Mouse (Mus musculus): ENCODE measurements around the gene Kcnv2. TPM values are rescaled to one million over a fixed set of nuclear protein-coding genes. Genes with fewer than 3 reads are reported as not detected.

The Kcnv2 gene
- polyA plus RNA-seq, 2 experiments from 2014 or later = 0.08 TPM; not detected in 1

GRCm38 (mm10) chr19:27366113-27366746 lies 43.8 kb downstream of the Kcnv2 start:
- no peak for ATAC-seq

- no peak for ATAC-seq
These were observed 47.2 kb downstream of the Kcnv2 start for GRCm38 (mm10) chr19:27369461-27370135.

GRCm38 (mm10) chr19:27370174-27370573 lies 47.8 kb downstream of the Kcnv2 start:
- no peak for ATAC-seq

GRCm38 (mm10) chr19:27370784-27371183 lies 48.4 kb downstream of the Kcnv2 start:
- no peak for ATAC-seq

DNA sequence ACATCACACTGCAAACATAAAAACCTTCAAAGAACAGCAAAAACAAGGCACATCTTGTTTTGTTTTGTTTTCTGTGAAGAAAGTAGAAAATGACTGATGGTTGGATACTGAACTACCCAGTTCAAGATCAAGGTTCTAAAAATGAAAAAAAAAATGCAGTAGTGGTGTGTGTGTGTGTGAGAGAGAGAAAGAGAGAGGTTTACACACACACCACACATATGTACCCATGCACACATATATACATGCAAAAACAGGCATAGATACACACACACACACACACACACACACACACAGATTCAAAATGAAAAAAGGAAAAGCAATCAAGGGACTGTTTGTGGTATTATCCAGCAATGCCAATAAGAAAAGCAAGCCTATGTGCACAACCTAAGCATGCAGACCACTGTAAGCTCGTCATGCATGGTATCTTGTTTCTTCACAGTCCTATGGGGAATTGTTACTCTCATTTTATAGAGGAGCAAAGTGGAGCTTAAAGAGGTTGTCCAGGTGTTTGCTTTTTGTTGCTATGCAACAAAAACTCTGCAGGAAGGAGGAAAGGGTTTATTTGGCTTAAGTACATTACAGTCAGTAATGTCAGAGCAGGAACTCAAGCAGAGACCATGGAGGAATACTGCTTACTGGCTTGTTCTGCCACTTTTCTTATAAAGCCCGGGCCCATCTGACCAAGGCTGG lies 57.5 kb downstream of the Kcnv2 start:
- no peak for ATAC-seq

DNA sequence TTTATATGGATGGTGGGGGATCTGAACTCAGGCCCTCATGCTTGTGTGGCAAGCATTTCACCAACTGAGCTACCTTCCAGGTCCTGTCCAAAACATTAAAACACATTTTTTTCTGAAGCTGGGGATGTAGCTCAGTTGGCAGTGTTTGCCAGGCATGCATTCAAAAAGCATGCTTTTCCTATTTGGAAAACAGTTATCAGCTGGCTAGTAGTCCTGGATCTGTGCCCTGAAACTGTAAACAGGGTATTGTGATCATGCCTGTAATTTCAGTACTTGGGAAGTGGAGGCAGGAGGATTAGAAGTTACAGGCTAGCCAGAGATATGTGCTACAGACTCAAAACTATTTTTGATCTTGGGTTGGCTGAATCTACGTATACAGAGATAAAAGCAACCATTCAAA lies 59.7 kb downstream of the Kcnv2 start:
- no peak for ATAC-seq

DNA sequence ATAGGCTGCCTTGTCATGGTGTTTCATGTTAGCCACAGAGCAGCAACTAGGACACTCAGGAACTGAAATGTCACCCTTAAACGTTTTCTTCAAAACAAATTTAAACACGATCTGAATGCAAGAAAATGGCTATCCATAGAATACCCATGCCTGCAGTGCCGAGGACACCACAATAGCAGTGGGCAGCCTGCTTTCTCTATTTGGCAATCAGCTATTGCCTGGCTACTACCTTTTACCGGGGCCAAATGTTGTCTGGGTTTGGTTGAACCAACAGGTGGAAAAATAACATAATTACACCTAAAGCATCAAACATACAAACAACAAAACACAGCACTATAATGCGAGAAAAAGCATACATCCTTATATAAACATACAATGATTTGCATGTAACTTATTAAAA lies 60.9 kb downstream of the Kcnv2 start:
- ATAC-seq = no peak

GRCm38 (mm10) chr19:27385304-27385703 lies 62.9 kb downstream of the Kcnv2 start:
- ATAC-seq = no peak

Other genes starting within 250 kb of the Kcnv2 start
- gene Vldlr, start 106.1 kb upstream of the Kcnv2 start, polyA plus RNA-seq (2017; shearing (Covaris generic)) = not detected
- gene Pum3, start 107.2 kb downstream of the Kcnv2 start, polyA plus RNA-seq (2017; shearing (Covaris generic)) = 10 to 100 TPM; 85.9 to 96.9 TPM